Mouse (Mus musculus): Measurements from ENCODE around the gene Gm11032. TPM values are rescaled to one million over a fixed set of nuclear protein-coding genes. Genes with fewer than 3 reads are reported as not detected.
"Not testable (repeated sequence)": the region's sequence is repeated elsewhere in the genome, so short reads cannot be mapped to it uniquely, and the experiment has no call there.

Gm11032 gene
- polyA plus RNA-seq, 1 experiment = not detected

DNA sequence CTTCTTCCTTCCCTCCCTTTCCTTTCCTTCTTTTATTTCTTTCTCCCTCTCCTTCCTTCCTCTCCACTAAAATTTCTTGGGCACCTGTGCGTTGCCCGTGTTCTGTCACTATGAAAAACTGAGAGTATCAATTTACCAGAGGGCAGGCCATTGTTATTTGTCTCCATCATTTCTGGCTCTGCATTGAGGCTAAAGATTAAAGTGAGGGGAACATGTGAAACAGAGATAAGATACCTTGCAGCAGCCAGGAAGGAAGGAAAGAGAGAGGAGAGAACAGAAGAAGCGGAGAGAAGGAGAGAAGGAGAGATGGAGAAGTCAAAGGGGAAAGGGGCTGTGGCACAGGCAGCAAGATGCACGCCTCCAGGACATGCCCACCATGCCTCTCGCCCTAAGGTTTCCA lies 14.5 kb downstream of the Gm11032 start:
- DNase-seq = no peak
- H3K27me3 ChIP-seq (ENCODE audit: control insufficient read depth, insufficient read depth, low read length) = no peaks in the 10 kb centered on the region
- 79% methylated on average over 5 of the region's 5 CpGs for WGBS
- no peaks in the 10 kb centered on the region for H3K36me3 ChIP-seq (ENCODE audit: control insufficient read depth, insufficient read depth, low read length)
- H3K4me3 ChIP-seq (ENCODE audit: control insufficient read depth, insufficient read depth, low read length) = no peak overlapping the region
- H3K27ac ChIP-seq (ENCODE audit: control insufficient read depth, insufficient read depth, low read length) = no peak overlapping the region
- TF ChIP-seq CTCF (IDR thresholded peaks at IDR 0.05; ENCODE audit: borderline replicate concordance, control insufficient read depth, extremely low read depth, insufficient read depth, low read length, poor library complexity) (no peak), POLR2A (IDR thresholded peaks at IDR 0.05; ENCODE audit: control insufficient read depth, extremely low read depth, insufficient read depth, low read length, poor library complexity) (no peak)
- H3K4me1 ChIP-seq (replicated peaks; ENCODE audit: control insufficient read depth, insufficient read depth, low read length) = peaks cover 5% of the 10 kb centered on the region; the same call in 1 of the 2 replicates

DNA sequence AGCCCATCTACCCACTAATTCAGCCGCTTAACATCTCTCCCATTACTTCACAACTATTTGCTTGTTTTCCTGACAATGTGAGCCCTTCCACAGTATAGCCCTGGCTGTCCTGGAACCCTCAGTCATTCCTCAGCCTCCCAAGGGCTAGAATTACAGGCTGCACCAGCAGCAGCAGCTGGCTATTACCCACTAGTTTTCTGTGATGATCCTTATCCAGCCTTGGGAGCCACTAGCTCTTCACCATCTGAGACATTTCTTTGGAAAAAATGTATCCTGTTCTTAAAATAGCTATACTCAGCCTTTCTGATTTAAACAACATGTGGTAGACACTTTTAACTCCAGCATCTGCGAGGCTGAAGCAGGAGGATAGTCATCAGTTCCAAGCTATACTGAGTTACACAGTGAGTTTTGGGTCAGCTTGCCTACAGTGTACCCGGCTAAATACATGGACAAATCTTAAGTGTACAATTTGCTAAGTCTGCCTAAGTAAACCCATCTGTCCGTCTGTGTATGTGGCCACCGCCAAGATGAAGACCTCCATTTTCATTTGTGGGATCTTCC lies 17.0 kb downstream of the Gm11032 start:
- Histone ChIP-seq H3K27me3 (ENCODE audit: control insufficient read depth, insufficient read depth, low read length) (no peaks in the 10 kb centered on the region), H3K27ac (ENCODE audit: control insufficient read depth, insufficient read depth, low read length) (no peak overlapping the region), H3K36me3 (ENCODE audit: control insufficient read depth, insufficient read depth, low read length) (no peaks in the 10 kb centered on the region), H3K4me3 (ENCODE audit: control insufficient read depth, insufficient read depth, low read length) (no peak overlapping the region), H3K4me1 (replicated peaks; ENCODE audit: control insufficient read depth, insufficient read depth, low read length) (peaks cover 5% of the 10 kb centered on the region; the same call in 1 of the 2 replicates)
- no peak for TF ChIP-seq CTCF (IDR thresholded peaks at IDR 0.05; ENCODE audit: borderline replicate concordance, control insufficient read depth, extremely low read depth, insufficient read depth, low read length, poor library complexity)
- no peak for TF ChIP-seq POLR2A (IDR thresholded peaks at IDR 0.05; ENCODE audit: control insufficient read depth, extremely low read depth, insufficient read depth, low read length, poor library complexity)
- no peak for DNase-seq
- 65% methylated on average over 5 of the region's 5 CpGs for WGBS

- no peaks in the 10 kb centered on the region for H3K27me3 ChIP-seq (ENCODE audit: control insufficient read depth, insufficient read depth, low read length)
- no peak within 1 kb of the TSS for H3K27ac ChIP-seq (ENCODE audit: control insufficient read depth, insufficient read depth, low read length)
- H3K36me3 ChIP-seq (ENCODE audit: control insufficient read depth, insufficient read depth, low read length) = no peaks in the 10 kb centered on the region
- peaks cover 5% of the 10 kb centered on the region; the same call in 1 of the 2 replicates for H3K4me1 ChIP-seq (replicated peaks; ENCODE audit: control insufficient read depth, insufficient read depth, low read length)
- peak within 1 kb of the TSS; percentile 63 for H3K4me3 ChIP-seq (ENCODE audit: control insufficient read depth, insufficient read depth, low read length)
- under 1% methylated on average over 35 of the region's 35 CpGs for WGBS
- TF ChIP-seq CTCF (IDR thresholded peaks at IDR 0.05; ENCODE audit: borderline replicate concordance, control insufficient read depth, extremely low read depth, insufficient read depth, low read length, poor library complexity) = peak; percentile 35; the same call in 1 of the 2 replicates
- TF ChIP-seq POLR2A (IDR thresholded peaks at IDR 0.05; ENCODE audit: control insufficient read depth, extremely low read depth, insufficient read depth, low read length, poor library complexity) = 0 out of 2 replicates have a peak, but pooled peaks have one; percentile 23
- peak; percentile 93 for DNase-seq
Measured at GRCm38 (mm10) chr11:4637534-4638234, 17.8 kb downstream of the Gm11032 start, which contains the start of gene Ascc2. TSS of gene Ascc2 (plus strand) at chr11:4637747.

DNA sequence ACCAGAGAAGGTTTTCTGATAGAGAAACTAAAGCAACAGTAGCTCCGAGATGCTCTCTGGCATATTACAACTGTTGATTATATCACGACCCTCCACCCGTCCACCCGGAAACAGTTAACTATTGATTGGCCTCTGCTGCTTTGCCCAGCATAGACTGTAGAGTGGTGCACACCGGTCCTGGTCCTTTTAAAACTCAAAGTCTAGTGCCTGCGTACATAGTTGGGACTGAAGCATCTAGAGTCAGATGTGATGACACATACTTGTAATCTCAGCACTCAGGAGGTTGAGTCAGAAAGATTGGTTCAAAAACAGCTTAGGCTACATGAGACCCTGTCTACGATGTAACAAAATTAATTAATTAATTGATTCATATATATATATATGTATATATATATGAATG lies 18.4 kb downstream of the Gm11032 start:
- 16% methylated on average over 7 of the region's 7 CpGs for WGBS

GRCm38 (mm10) chr11:4641185-4641584 lies 21.3 kb downstream of the Gm11032 start:
- Histone ChIP-seq H3K27ac (ENCODE audit: control insufficient read depth, insufficient read depth, low read length) (no peak overlapping the region), H3K27me3 (ENCODE audit: control insufficient read depth, insufficient read depth, low read length) (no peaks in the 10 kb centered on the region), H3K36me3 (ENCODE audit: control insufficient read depth, insufficient read depth, low read length) (no peaks in the 10 kb centered on the region), H3K4me3 (ENCODE audit: control insufficient read depth, insufficient read depth, low read length) (no peak overlapping the region), H3K4me1 (replicated peaks; ENCODE audit: control insufficient read depth, insufficient read depth, low read length) (peaks cover 5% of the 10 kb centered on the region; the same call in 1 of the 2 replicates)
- no peak for DNase-seq
- TF ChIP-seq CTCF (IDR thresholded peaks at IDR 0.05; ENCODE audit: borderline replicate concordance, control insufficient read depth, extremely low read depth, insufficient read depth, low read length, poor library complexity) = no peak
- no peak for TF ChIP-seq POLR2A (IDR thresholded peaks at IDR 0.05; ENCODE audit: control insufficient read depth, extremely low read depth, insufficient read depth, low read length, poor library complexity)

More for the DNA sequence above, 18.4 kb downstream of the Gm11032 start:
- TF ChIP-seq POLR2A (IDR thresholded peaks at IDR 0.05; ENCODE audit: control insufficient read depth, extremely low read depth, insufficient read depth, low read length, poor library complexity) (no peak), CTCF (IDR thresholded peaks at IDR 0.05; ENCODE audit: borderline replicate concordance, control insufficient read depth, extremely low read depth, insufficient read depth, low read length, poor library complexity) (no peak)
- Histone ChIP-seq H3K4me1 (replicated peaks; ENCODE audit: control insufficient read depth, insufficient read depth, low read length) (peaks cover 5% of the 10 kb centered on the region; the same call in 1 of the 2 replicates), H3K4me3 (ENCODE audit: control insufficient read depth, insufficient read depth, low read length) (no peak overlapping the region), H3K27me3 (ENCODE audit: control insufficient read depth, insufficient read depth, low read length) (no peaks in the 10 kb centered on the region), H3K36me3 (ENCODE audit: control insufficient read depth, insufficient read depth, low read length) (no peaks in the 10 kb centered on the region), H3K27ac (ENCODE audit: control insufficient read depth, insufficient read depth, low read length) (no peak overlapping the region)
- no peak for DNase-seq

DNA sequence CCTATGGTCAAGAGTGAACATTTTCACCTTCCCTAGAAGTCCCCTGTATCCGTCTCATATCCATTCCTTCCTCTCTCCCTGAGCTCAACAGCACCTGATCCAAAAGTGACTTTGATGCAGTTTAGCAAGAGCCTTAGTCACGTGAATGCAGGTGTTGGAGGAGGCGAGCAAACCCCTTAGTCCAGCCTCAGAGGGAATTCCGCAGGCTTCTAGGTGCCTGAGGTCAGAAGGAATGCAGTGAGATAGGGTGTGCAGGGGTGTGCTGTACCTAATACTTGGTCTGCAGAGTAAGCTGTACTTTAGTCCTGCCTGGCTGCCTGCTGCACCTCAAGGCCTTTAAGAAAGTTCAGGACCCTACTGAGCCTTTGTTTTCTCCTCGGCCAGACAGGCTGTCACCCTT lies 23.9 kb downstream of the Gm11032 start:
- Histone ChIP-seq H3K4me1 (replicated peaks; ENCODE audit: control insufficient read depth, insufficient read depth, low read length) (peaks cover 5% of the 10 kb centered on the region; the same call in 1 of the 2 replicates), H3K36me3 (ENCODE audit: control insufficient read depth, insufficient read depth, low read length) (peaks cover 6% of the 10 kb centered on the region; the same call in 1 of the 2 replicates), H3K27me3 (ENCODE audit: control insufficient read depth, insufficient read depth, low read length) (no peaks in the 10 kb centered on the region), H3K4me3 (ENCODE audit: control insufficient read depth, insufficient read depth, low read length) (no peak overlapping the region), H3K27ac (ENCODE audit: control insufficient read depth, insufficient read depth, low read length) (no peak overlapping the region)
- no peak for TF ChIP-seq CTCF (IDR thresholded peaks at IDR 0.05; ENCODE audit: borderline replicate concordance, control insufficient read depth, extremely low read depth, insufficient read depth, low read length, poor library complexity)
- no peak for TF ChIP-seq POLR2A (IDR thresholded peaks at IDR 0.05; ENCODE audit: control insufficient read depth, extremely low read depth, insufficient read depth, low read length, poor library complexity)
- DNase-seq = no peak
- 98% methylated on average over 5 of the region's 5 CpGs for WGBS

GRCm38 (mm10) chr11:4645180-4645579 lies 25.3 kb downstream of the Gm11032 start:
- DNase-seq; H3K4me3 ChIP-seq (ENCODE audit: control insufficient read depth, insufficient read depth, low read length); H3K27ac ChIP-seq (ENCODE audit: control insufficient read depth, insufficient read depth, low read length); H3K27me3 ChIP-seq (ENCODE audit: control insufficient read depth, insufficient read depth, low read length); H3K4me1 ChIP-seq (replicated peaks; ENCODE audit: control insufficient read depth, insufficient read depth, low read length): not testable (repeated sequence)
- 94% methylated on average over 6 of the region's 6 CpGs for WGBS
- peaks cover 19% of the 10 kb centered on the region for H3K36me3 ChIP-seq (ENCODE audit: control insufficient read depth, insufficient read depth, low read length)
